Mouse (Mus musculus) embryonic facial prominence, embryonic 15.5 days (tissue): ENCODE measurements around the gene Clec12b. TPM values are rescaled to one million over a fixed set of nuclear protein-coding genes. Genes with fewer than 3 reads are reported as not detected.

ENCODE experiments used
- ATAC-seq: fragments of 200-750 bp; cut with Nextera tagmentation; 2 replicates; pipeline ENCODE4 v1.8.0; 2017; ENCODE audit warnings: low read depth, moderate TSS enrichment; ENCODE audit not compliant: insufficient number of reproducible peaks, low FRiP score, low TSS enrichment
- H3K27ac ChIP-seq: fragments of 300-500 bp; sonication (generic); replicated peaks from 2 replicates; pipeline ENCODE4 v1.5.1; 2015; ENCODE audit warnings: mild to moderate bottlenecking, inconsistent platforms
- H3K27me3 ChIP-seq: fragments of 300-500 bp; sonication (generic); 2 replicates; pipeline ENCODE4 v1.6.1; 2015; ENCODE audit warnings: inconsistent platforms
- H3K36me3 ChIP-seq: fragments of 300-500 bp; sonication (generic); 2 replicates; pipeline ENCODE4 v1.6.1; 2015; ENCODE audit warnings: mild to moderate bottlenecking, inconsistent platforms
- H3K4me1 ChIP-seq: fragments of 300-500 bp; sonication (generic); 2 replicates; pipeline ENCODE4 v1.6.1; 2015; ENCODE audit warnings: inconsistent platforms
- H3K4me2 ChIP-seq: fragments of 300-500 bp; sonication (generic); replicated peaks from 2 replicates; pipeline ENCODE4 v1.6.1; 2015; ENCODE audit warnings: mild to moderate bottlenecking, inconsistent platforms
- H3K4me3 ChIP-seq: fragments of 300-500 bp; sonication (generic); replicated peaks from 2 replicates; pipeline ENCODE4 v1.5.1; 2015; ENCODE audit warnings: mild to moderate bottlenecking, inconsistent platforms
- H3K9ac ChIP-seq: fragments of 300-500 bp; sonication (generic); 2 replicates; pipeline ENCODE4 v1.6.1; 2015; ENCODE audit warnings: inconsistent platforms
- H3K9me3 ChIP-seq: fragments of 300-500 bp; sonication (generic); replicated peaks from 2 replicates; pipeline ENCODE4 v1.6.1; 2016; ENCODE audit warnings: inconsistent platforms
- WGBS: fragments of 180-500 bp; shearing (Covaris S2); methylation state at CpG from one replicate; pipeline ENCODE4 v1.1.7; 2015; 5-methylcytosine and 5-hydroxymethylcytosine counted together
- polyA plus RNA-seq: library from polyadenylated mRNA; unstranded; fragments of >200 nt; fragmentation: Nextera tagmentation; extraction: Ambion mirVana; gene quantifications from 2 replicates; pipeline ENCODE4 v1.2.1, GENCODE M21; 2015

Clec12b gene
- 0.11 TPM in 1 of 2 replicates, not detected in the other for polyA plus RNA-seq

- H3K27me3 ChIP-seq, result no peaks in the 10 kb centered on the region
- no peak within 1 kb of the TSS for H3K27ac ChIP-seq
- no peaks in the 10 kb centered on the region for H3K9me3 ChIP-seq
- WGBS, result 75% methylated on average over 2 of the region's 2 CpGs
- ATAC-seq, result no peak
- H3K4me2 ChIP-seq, result no peak within 1 kb of the TSS
- no peaks in the 10 kb centered on the region for H3K36me3 ChIP-seq
- H3K4me1 ChIP-seq, result no peaks in the 10 kb centered on the region
- no peak within 1 kb of the TSS for H3K4me3 ChIP-seq
- no peak within 1 kb of the TSS for H3K9ac ChIP-seq
These were observed at the start of gene Clec12b for GRCm38 (mm10) chr6:129385774-129386173. Gene Clec12b, minus strand, starts transcription at chr6:129385874.

GRCm38 (mm10) chr6:129434239-129434638, 48.6 kb upstream of the Clec12b start:
- no peak for ATAC-seq
- no peaks in the 10 kb centered on the region for H3K36me3 ChIP-seq
- H3K9ac ChIP-seq, result no peak overlapping the region
- no peaks in the 10 kb centered on the region for H3K4me1 ChIP-seq
- no peak overlapping the region for H3K4me2 ChIP-seq
- H3K4me3 ChIP-seq, result no peak overlapping the region
- no peaks in the 10 kb centered on the region for H3K9me3 ChIP-seq
- 76% methylated on average over 5 of the region's 5 CpGs for WGBS
- no peak overlapping the region for H3K27ac ChIP-seq
- no peaks in the 10 kb centered on the region for H3K27me3 ChIP-seq

- no peaks in the 10 kb centered on the region for H3K9me3 ChIP-seq
- H3K27ac ChIP-seq, result no peak overlapping the region
- H3K27me3 ChIP-seq, result no peaks in the 10 kb centered on the region
- WGBS, result 73% methylated on average over 4 of the region's 4 CpGs
- H3K9ac ChIP-seq, result no peak overlapping the region
- H3K4me3 ChIP-seq, result no peak overlapping the region
- ATAC-seq, result no peak
- H3K4me1 ChIP-seq, result no peaks in the 10 kb centered on the region
- no peaks in the 10 kb centered on the region for H3K36me3 ChIP-seq
- H3K4me2 ChIP-seq, result no peak overlapping the region
These were observed 41.6 kb upstream of the Clec12b start for GRCm38 (mm10) chr6:129427281-129427680.

- Histone ChIP-seq H3K4me2 (no peak overlapping the region), H3K9ac (no peak overlapping the region), H3K27me3 (no peaks in the 10 kb centered on the region), H3K27ac (no peak overlapping the region), H3K4me3 (no peak overlapping the region), H3K36me3 (no peaks in the 10 kb centered on the region), H3K4me1 (no peaks in the 10 kb centered on the region), H3K9me3 (no peaks in the 10 kb centered on the region)
- 21% methylated on average over 5 of the region's 5 CpGs for WGBS
- ATAC-seq, result no peak
These were observed 40.1 kb upstream of the Clec12b start for GRCm38 (mm10) chr6:129425812-129426211.

- Histone ChIP-seq H3K9ac (no peak overlapping the region), H3K27ac (no peak overlapping the region), H3K4me3 (no peak overlapping the region), H3K4me2 (no peak overlapping the region), H3K27me3 (no peaks in the 10 kb centered on the region), H3K4me1 (no peaks in the 10 kb centered on the region), H3K36me3 (no peaks in the 10 kb centered on the region), H3K9me3 (no peaks in the 10 kb centered on the region)
- ATAC-seq, result no peak
- 58% methylated on average over 5 of the region's 5 CpGs for WGBS
These were observed 39.5 kb upstream of the Clec12b start for GRCm38 (mm10) chr6:129425217-129425616.

GRCm38 (mm10) chr6:129423734-129424072, 38.0 kb upstream of the Clec12b start:
- H3K27ac ChIP-seq, result no peak overlapping the region
- H3K9me3 ChIP-seq, result no peaks in the 10 kb centered on the region
- no peaks in the 10 kb centered on the region for H3K36me3 ChIP-seq
- WGBS, result 15% methylated on average over 1 of the region's 1 CpGs
- no peaks in the 10 kb centered on the region for H3K4me1 ChIP-seq
- H3K4me2 ChIP-seq, result no peak overlapping the region
- no peaks in the 10 kb centered on the region for H3K27me3 ChIP-seq
- ATAC-seq, result peak; percentile 67; the same call in 1 of the 2 replicates
- no peak overlapping the region for H3K4me3 ChIP-seq
- H3K9ac ChIP-seq, result no peak overlapping the region

GRCm38 (mm10) chr6:129423040-129423733, 37.5 kb upstream of the Clec12b start:
- WGBS, result 59% methylated on average over 4 of the region's 4 CpGs
- ATAC-seq, result peak; percentile 47; the same call in 1 of the 2 replicates

GRCm38 (mm10) chr6:129422311-129422710, 36.6 kb upstream of the Clec12b start:
- no peak overlapping the region for H3K9ac ChIP-seq
- no peaks in the 10 kb centered on the region for H3K9me3 ChIP-seq
- no peak overlapping the region for H3K4me2 ChIP-seq
- 82% methylated on average over 3 of the region's 3 CpGs for WGBS
- ATAC-seq, result no peak
- no peaks in the 10 kb centered on the region for H3K36me3 ChIP-seq
- no peaks in the 10 kb centered on the region for H3K4me1 ChIP-seq
- no peak overlapping the region for H3K4me3 ChIP-seq
- H3K27me3 ChIP-seq, result no peaks in the 10 kb centered on the region
- no peak overlapping the region for H3K27ac ChIP-seq

More at GRCm38 (mm10) chr6:129423040-129423733, 37.5 kb upstream of the Clec12b start:
- no peaks in the 10 kb centered on the region for H3K27me3 ChIP-seq
- 0 out of 2 replicates have a peak overlapping the region, but pooled peaks have one; percentile 22 for H3K27ac ChIP-seq
- no peaks in the 10 kb centered on the region for H3K36me3 ChIP-seq
- no peak overlapping the region for H3K4me2 ChIP-seq
- no peaks in the 10 kb centered on the region for H3K9me3 ChIP-seq
- no peaks in the 10 kb centered on the region for H3K4me1 ChIP-seq
- no peak overlapping the region for H3K9ac ChIP-seq
- no peak overlapping the region for H3K4me3 ChIP-seq

GRCm38 (mm10) chr6:129414177-129414576, 28.5 kb upstream of the Clec12b start:
- Histone ChIP-seq H3K36me3 (no peaks in the 10 kb centered on the region), H3K4me3 (no peak overlapping the region), H3K9ac (no peak overlapping the region), H3K27me3 (no peaks in the 10 kb centered on the region), H3K9me3 (no peaks in the 10 kb centered on the region), H3K4me2 (no peak overlapping the region), H3K27ac (no peak overlapping the region), H3K4me1 (no peaks in the 10 kb centered on the region)
- no peak for ATAC-seq
- 83% methylated on average over 1 of the region's 1 CpGs for WGBS

GRCm38 (mm10) chr6:129408562-129408961, 22.9 kb upstream of the Clec12b start, which contains the start of gene Clec9a:
Gene Clec9a, plus strand, starts transcription at chr6:129408862.
- Histone ChIP-seq H3K36me3 (no peaks in the 10 kb centered on the region), H3K9me3 (no peaks in the 10 kb centered on the region), H3K27ac (no peak within 1 kb of the TSS), H3K4me1 (no peaks in the 10 kb centered on the region), H3K4me3 (no peak within 1 kb of the TSS), H3K9ac (no peak within 1 kb of the TSS), H3K27me3 (no peaks in the 10 kb centered on the region), H3K4me2 (no peak within 1 kb of the TSS)
- ATAC-seq, result no peak
- 82% methylated on average over 2 of the region's 2 CpGs for WGBS

GRCm38 (mm10) chr6:129407324-129407723, 21.6 kb upstream of the Clec12b start:
- no peak overlapping the region for H3K9ac ChIP-seq
- no peaks in the 10 kb centered on the region for H3K36me3 ChIP-seq
- no peak overlapping the region for H3K4me3 ChIP-seq
- H3K4me1 ChIP-seq, result no peaks in the 10 kb centered on the region
- H3K9me3 ChIP-seq, result no peaks in the 10 kb centered on the region
- WGBS, result 27% methylated on average over 2 of the region's 2 CpGs
- no peak overlapping the region for H3K4me2 ChIP-seq
- H3K27ac ChIP-seq, result no peak overlapping the region
- no peaks in the 10 kb centered on the region for H3K27me3 ChIP-seq
- no peak for ATAC-seq

- ATAC-seq, result no peak
These were observed 20.3 kb upstream of the Clec12b start for GRCm38 (mm10) chr6:129405999-129406398.

More at GRCm38 (mm10) chr6:129405999-129406398, 20.3 kb upstream of the Clec12b start:
- Histone ChIP-seq H3K27ac (no peak overlapping the region), H3K4me3 (no peak overlapping the region), H3K9ac (no peak overlapping the region), H3K4me2 (no peak overlapping the region), H3K36me3 (no peaks in the 10 kb centered on the region), H3K27me3 (no peaks in the 10 kb centered on the region), H3K9me3 (no peaks in the 10 kb centered on the region), H3K4me1 (no peaks in the 10 kb centered on the region)
